Mouse (Mus musculus) kidney, postnatal 4 days (tissue): ENCODE measurements around the gene Lmf2.

Experiments
- DNase-seq, 2 experiments: peaks; one replicate each; pipeline ENCODE4 v3.0.0; 2021; ENCODE audit warnings: mixed read lengths in 2 of 2

Gene Lmf2

DNA sequence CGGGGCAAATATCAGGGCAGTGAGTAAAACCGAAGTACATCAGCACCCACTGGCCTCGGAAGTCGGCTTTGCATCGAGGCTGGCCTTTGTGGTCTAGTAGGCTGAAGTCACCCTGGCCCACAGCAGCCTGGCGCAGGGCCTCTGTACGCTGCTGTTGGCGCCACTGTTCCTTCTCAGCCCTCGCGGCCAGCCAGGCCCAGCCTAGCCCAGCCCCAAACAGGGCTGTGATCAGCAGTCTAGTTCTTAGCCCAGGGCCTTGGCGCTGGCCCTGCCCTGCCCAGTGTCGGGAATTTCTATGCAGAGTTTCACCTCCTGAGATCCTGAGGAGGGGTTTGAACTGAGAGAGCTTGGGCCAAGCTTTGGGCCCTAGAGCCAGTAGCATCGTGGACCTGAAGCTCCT is 16.6 kb upstream of the Lmf2 start:
- DNase-seq: no peak

DNA sequence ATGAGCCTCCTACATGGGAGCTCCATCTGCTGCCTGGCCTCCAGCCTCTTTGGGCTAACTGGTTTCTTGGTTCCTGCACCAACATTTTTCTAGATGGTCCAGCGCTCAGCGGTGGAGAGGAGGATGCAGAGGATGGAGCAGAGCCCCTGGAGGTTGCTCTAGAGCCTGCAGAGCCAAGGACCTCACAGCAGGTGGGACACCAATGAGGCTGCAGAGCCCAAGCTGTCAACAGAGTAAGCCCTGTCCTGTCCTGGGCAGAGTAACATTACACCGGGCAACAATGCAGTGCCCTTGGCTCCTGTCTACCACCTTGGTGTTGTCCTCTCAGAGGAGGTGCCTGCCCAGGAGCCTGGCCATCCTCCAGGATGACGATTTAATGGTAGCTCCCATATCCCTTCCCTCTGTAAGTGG is 9.7 kb upstream of the Lmf2 start:
- no peak for DNase-seq

DNA sequence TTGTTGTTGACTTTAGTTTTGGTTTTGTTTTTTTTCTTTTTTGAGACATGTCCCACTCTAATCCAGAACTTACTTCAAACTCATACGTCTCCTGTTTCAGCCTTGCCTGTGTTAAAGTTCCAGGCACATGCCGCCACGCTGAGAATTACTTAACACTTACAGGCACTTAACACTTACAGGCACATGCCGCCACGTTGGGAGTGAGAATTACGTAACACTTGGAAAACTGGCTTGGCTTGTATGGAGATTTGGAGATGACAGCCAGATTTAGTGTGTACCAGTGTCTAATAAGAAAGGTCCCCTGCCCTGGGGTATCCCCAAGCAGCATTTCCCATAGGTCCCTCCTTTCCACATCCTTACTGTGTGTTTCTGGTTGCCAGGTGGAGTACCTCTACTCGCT is 7.6 kb upstream of the Lmf2 start:
- DNase-seq: no peak

DNA sequence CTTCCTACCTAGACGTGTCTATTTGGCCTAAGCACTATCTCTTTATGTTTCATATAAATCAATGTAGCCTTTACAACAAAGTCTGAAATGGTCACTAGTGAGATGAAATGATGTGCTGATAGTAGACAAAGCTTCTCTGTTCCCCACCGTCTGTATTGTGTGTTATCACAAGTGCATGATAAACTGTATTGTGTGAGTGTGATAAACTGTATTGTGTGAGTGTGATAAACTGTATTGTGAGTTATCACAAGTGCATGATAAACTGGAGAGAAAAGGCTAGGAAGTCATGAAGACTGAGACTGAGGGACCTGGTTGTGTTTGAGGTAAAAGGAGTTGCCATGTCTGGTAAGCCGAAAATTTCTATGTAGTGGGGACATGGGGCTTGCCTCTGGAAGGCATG is 3.3 kb upstream of the Lmf2 start:
- DNase-seq: no peak

DNA sequence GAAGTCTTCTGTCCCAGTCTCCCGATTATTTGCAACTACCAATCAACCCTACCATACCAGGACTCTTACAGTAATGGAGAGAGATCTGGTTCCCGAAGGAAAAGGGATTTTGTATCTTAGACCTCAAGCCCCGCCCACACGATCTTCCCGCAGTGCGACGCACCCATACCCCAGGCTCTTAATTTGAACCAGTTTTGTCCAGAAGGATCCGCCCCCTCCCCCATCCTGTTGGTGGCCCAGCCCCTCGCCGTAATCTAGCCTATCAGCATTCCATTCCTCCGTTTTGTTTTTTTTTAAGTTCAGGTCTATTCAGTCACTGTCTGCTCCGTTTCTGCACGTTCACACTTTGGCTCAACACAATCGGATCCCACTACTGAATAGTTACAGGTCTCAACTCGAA is 913 bp upstream of the Lmf2 start:
- peak; percentile 92 to 95 for DNase-seq

DNA sequence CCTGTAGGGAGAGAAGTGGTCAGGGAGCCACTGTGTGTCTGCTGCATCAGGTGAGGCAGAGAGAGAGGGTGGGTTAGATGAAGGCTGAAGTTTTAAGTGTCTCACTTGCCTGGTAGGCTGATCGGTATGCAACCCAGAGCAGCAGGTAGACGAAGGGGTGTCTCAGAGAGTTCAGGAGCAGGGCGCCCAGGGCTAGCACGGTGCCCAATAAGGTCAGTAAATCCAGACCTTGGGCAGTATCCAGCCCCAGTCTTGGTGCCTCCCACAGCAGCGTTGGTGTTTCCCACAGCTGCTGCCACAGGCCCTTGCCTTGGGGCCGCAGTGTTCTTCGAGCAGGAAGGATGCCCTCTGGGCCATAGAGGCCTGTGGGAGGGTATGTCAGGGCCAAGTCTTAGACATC is 1.0 kb downstream of the Lmf2 start:
- no peak for DNase-seq

DNA sequence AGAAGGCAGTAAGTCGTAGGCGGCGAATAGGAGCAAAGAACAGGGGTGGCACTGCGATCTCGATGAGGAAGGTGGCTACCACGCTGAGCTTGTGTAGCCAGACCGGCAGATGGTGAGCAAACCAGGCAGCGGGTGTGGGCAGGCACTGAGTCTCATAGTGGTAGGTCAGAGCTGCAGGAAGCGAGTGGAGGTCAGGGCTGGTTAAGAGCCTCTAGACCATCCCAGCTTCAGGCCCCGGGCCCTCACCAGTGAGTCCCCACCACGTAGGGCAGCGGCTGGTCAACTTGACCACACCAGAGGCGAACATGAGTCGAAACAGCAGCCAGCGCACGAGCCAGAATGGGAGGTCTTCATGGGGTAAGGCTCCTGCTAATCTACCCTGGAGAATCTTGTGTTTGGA is 1.6 kb downstream of the Lmf2 start:
- DNase-seq: no peak

DNA sequence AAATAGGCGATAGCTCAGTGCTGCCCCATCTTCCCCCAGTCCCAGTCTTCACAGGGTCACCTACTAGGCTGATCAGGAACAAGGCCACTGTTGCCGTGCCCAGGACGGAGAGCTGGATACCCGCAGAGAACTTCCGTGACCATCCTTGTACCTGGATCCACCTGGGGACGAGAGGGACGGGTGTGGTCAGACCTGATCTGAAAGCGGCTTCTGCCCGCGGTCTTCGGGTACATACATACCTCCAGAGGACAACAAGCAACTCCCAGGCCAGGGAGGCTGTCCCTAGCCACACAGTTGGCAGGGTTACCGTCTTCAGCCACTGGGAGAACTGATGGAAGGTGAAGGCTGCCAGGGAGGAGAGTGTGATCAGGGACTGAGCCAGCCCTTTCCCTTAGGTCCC is 2.7 kb downstream of the Lmf2 start:
- no peak for DNase-seq

DNA sequence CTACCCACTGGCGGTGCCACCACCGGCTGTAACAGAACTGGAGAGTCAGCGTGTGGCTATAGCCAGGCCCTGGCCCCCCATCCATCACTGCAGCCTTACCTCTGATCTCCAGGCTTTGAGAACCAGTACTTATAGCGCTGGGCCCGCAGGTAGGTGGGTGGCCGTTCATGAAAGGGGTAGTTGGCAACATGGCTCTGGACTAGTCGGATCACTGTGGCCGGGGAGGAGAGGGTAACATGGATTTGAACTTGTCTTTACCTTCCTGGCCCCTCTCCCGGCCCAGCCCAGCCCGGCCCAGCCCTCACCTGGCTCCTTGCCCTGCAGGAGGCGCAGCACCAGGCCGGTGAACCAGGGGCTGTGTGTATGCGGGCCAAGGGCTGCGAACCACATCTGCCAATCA is 3.4 kb downstream of the Lmf2 start:
- no peak for DNase-seq

DNA sequence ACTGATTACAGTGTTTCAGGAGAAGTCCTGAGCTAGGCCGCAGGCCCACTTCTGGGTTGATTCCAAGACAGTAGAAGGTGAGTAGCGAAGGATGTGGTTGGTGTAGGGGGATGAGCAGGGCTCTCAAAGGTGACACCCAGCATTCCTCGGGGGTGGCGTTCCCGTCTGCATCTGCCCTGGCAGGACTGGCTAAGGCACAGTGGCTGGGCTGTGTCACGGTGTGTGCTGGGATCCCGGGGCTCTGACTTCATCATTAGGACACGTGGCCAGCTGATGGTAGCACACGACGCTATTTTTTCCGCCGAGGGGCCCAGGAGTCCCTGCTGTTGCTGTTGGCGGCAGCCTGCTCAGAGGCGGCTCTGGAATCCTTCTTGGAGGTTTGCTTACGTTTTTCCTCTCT is 4.2 kb downstream of the Lmf2 start:
- no peak for DNase-seq

DNA sequence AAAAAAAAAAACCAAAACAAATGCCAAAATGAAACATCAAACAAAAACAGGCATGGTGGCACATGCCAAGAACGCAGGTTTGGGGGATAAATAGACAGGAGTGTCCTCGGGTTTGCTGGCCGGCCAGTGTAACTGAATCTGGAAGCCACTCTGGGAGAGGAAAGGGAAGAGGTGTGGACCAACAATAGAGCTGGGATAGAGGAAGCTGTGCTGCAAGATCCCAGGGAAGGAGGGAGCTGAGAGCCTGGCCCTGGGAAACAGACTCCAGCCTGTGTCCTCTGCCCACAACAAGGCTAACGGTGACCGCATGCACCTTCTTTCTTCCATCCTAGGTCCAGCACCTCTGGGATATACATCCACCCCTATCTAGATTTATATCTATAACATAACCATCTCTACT is 5.0 kb downstream of the Lmf2 start:
- no peak for DNase-seq

DNA sequence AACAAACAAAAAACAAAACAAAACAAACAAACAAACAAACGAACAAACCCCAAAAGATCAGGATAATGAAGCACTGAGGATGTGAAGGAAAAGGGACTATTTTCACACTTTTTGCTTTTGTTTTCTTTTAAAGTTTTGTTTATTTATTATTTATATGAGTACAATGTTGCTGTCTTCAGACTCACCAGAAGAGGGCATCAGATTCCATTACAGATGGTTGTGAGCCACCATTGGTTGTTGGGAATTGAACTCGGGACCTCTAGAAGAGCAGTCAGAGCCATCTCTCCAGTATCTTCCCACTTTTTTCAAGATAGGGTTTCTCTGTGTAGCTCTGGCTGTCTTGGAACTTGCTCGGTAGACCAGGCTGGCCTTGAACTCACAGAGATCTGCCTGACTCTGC is 12.1 kb downstream of the Lmf2 start:
- no peak for DNase-seq

DNA sequence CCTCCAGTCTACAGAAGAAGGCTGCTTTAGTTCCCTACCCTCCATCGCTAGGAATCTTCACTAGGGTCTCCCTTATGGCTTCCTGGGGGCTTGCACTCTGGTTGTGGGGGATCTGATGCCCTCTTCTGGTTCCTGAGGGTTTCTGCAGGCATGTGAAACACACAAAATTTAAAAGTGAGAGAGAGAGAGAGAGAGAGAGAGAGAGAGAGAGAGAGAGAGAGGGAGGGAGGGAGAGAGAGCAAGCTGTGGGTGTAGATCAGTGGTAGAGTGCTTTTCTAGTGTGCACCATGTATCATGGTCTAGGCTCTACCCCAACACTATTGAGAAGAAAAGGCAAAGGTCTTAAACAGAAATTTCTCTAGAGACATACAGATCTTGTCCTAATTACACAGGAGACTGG is 13.8 kb downstream of the Lmf2 start:
- no peak for DNase-seq

DNA sequence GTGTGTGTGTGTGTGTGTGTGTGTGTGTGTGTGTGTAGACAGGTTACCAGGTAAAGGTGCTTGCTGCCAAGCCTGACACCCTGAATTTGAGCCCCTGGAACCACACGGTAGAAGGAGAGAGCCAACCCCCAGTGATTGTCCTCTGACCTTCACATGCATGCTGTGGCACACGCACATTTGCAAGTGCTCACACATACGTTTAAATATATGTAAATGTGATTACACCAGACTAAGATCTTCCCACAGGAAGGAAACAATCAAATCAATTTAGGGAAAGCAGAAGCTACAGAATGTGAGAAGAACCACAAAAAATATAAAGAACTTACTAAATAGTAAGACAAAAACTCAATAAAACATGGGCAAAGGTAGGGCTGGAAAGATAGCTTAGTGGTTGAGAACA is 15.3 kb downstream of the Lmf2 start:
- no peak for DNase-seq

DNA sequence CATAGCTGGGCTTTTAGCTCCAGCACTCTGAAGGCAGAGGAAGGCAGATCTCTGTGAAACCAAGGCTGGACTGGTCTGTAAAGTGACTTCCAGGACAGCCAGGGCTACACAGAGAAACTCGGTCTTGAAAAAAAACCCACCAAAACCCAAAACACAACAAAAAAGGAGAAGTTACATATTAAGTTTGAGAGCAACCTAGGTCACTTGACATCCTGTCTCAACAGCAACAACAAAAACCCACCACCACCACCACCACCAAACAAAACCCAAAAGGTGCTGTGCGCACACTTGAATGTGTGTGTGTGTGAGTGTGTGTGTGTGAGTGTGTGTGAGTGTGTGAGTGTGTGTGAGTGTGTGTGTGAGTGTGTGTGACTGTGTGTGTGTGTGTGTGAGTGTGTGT is 15.8 kb downstream of the Lmf2 start:
- DNase-seq: no peak

DNA sequence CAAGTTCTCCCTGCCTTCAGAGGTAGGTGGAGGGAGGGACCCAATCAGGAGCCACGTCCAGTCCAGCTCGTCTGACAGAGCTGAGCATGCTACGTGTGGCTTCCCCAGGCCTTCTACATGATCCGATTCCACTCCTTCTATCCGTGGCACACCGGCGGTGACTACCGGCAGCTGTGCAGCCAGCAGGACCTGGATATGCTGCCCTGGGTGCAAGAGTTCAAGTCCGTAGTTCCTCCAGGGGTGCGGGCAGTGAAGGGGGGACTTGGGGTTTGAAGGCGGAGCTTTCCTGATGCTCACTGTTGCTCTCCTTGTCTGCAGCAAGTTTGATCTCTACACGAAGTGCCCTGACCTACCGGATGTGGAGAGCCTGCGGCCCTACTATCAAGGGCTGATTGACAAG is 19.0 kb downstream of the Lmf2 start:
- no peak for DNase-seq

DNA sequence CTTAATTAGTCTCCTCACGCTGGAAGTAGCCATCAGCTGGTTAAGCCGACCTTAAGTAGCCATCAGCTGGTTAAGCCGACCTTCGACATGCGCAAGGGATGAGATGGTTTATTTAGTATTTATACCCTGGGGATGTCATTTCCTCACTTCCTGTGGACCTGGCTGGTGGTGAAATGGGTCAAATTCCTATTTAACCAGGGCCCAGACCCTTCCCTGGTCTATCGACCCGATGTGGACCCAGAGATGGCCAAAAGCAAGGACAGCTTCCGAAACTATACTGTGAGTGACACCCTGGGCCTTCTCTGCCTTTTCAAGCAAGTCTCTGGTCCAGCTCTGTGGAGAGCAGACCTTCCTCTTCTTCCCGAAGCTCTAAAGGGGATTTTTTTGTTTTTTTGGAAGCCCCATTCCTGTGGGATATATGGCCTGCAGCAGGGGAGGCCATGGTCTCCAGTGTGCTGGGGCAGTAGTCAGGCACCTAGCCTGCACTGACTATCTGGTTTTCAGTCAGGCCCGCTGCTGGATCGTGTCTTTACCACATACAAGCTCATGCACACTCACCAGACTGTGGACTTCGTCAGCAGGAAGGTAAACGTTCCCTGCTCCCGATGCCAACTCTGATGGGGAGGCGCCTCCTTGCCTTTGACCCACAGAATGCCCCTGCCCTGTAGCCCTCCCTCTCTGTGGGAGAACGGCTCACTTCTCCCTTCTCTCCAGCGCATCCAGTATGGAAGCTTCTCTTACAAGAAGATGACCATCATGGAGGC is 20.5 kb downstream of the Lmf2 start:
- DNase-seq: peak in 1 of 2 experiments; percentile 17

DNA sequence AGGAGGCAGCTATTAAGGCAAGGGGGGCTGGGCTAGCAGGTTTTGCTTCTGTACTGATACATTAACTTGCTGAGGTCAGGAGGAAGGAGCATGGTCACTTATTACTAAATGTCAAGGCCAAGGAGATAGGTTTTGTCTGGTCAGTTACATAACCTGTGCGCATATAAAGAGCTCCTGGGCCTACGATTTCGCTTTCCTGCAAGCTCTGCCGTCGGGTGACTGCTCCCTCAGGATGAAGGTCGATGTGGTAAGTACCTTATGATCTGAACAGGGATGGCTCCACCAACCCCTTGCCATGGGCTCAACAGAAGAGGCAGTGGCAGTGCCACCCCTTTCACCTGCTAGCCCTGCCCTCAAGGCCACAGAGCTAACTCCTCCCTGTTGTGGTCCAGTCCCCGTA is 21.2 kb downstream of the Lmf2 start, which contains the start of gene Miox:
Gene Miox, plus strand, starts transcription at position 128 of the 400 bp plus-strand sequence.
- DNase-seq: peak in 1 of 2 experiments; percentile 35

DNA sequence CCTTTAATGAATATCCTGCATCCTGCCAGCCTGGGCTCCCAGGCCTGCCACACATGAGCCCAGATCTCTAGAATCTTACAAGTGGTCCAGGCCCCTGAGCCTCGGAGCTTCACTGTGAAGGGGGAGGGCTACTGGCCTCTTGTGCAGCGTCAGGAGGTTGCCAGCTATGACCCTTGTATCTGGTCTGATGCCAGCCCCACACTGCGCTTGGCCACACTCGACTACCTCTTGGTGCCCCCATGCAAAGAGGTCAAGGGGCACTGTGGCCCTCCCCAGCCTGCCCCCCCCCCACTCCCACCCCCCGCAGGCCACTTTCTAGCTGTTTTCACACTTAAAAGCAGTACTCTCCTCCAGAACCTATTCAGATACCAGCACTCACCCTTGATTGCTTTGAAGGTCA is 29.0 kb downstream of the Lmf2 start:
- DNase-seq: peak; percentile 36 to 64

DNA sequence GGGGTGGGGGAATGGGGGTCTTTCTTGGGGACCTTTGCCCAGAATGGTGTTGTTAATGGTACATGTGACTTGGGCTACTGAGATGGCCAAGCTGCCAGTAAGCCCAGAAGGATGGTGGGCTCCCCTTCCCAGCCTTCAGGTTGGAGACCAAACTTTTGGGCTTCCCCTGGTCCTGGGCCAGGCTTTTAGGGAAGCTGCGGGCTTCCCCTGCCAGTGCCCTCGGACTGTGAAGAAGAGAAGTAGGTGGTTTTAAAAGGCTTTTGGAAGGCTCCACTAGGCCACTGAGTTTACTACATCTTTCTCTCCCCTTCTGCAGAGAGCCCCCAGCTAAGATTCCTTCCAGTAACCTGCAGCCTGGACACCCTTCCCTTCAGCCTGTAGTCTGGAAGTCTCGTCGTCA is 31.8 kb downstream of the Lmf2 start:
- DNase-seq: no peak

DNA sequence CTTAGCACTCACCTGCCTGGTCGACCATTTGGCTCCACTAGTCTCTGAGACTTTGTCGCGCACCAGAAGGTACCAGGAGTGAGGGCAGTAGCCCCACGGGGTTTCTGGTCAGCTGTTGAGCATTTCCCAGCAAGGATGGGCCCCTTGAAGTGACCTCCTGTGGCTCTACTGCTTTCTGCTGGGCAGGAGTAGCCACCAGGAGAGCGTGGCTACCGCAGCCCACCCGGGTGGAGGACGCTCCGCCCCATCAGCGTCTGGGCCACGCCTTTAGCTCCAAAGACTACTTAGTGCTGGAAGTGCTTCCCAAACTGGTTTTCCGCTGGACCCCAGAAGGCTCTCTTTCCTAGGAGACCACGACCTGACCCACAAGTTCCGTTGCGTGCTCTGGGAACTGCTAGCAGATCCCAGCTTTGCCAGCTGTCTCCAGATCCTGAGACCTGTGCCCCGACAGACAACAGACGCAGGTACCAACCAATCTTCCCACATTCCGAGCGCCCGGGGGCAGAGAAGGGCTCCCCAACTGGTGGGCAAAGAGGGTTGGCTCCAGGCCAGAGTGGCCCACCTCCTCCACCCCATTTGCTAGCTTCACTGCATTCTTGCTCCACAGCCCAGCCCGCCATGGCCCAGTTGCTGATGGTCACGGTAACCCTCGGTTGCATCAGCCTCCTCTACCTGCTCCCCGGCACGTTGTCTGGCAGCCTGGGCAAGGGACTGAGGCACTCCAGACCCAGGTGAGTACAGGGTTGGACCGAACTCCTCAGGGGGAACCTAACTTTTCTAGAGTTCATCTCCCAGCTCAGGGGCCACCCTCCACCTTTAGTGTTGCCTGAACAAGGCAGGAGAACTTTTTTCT is 32.6 kb downstream of the Lmf2 start, which contains the start of gene Adm2:
Gene Adm2, plus strand, starts transcription at position 51 of the 853 bp plus-strand sequence.
- peak; percentile 37 to 38 for DNase-seq

DNA sequence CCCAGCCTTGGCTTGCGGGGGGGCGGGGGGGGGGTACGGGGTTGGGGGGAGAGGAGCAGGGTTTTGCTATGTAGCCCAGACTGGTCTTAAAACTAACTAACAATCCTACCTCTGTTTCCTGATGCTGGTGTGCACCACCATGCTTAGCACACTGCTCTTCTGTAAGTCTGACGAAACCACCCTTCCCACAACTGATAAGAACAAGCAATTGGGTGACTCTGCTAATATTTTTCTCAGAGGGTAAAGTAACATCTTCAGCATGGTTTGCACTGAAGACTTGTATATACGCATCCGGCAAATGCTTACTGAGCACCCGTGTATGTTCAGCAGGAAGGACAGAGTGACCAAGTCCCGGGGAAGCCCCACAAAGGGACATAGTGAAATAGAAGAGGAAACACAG is 34.2 kb downstream of the Lmf2 start:
- DNase-seq: no peak

DNA sequence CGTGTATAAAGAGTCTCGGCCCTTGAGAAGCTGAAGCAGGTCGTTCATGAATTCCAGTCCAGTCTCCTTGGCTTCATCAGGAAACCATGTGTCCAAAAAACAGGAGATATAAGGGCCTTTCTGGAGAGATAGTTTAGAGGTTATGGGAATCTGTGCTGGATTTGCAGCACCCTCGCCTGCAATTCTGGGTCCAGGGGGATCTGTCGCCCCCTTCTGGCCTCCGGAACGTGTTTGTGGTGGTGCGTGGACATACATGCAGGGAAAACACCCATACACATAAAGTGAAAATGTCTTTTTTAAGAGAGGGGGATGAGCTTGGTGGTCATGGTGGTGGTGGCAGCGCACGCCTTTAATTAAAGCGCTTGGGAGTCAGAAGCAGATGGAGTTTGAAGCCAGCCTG is 39.3 kb downstream of the Lmf2 start:
- DNase-seq: peak; percentile 50 to 56

DNA sequence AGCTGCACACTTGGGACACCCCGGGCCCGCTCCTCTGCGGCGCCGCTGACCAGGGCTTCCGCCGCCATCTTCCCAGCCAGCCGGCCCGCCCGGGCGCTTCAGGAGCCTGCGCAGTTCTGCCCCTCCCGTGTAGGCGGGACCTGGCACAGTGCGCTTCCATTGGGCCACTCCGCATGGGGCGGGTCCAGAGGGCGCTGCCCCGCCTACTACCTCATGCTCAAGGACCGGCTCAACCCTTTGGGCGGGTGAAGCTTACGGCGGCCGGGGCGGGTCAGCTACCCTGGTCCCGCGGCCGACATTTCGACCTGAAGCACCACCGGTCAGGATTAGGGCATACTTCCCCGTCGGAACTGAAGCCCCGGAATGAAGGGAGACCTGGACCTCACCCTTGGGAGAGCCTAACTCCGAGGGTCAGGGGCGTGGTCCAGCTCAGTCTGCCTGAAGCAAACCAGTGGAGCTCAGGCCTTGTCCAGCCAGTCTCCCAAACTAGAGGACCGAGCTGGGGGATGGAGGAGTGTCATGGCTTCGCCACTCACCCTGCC is 40.2 kb downstream of the Lmf2 start, which contains the start of gene Sbf1:
Gene Sbf1, minus strand, starts transcription at position 122 of the 542 bp plus-strand sequence.
- DNase-seq: peak; percentile 98 to 99
